Mouse (Mus musculus) layer of hippocampus, postnatal 36 days (tissue): ENCODE results near the gene Klhl9. TPM values are rescaled to one million over a fixed set of nuclear protein-coding genes. Genes with fewer than 3 reads are reported as not detected.
A peak's percentile ranks its signal among the peaks of the same experiment; 100 is the strongest.

Source experiments
- DNase-seq, 2 experiments: peaks; one replicate each; pipeline ENCODE4 v3.0.0; 2022
- total RNA-seq, 2 experiments: library from RNA; stranded (reverse); gene quantifications; 2 replicates each; pipeline ENCODE4 v1.2.3; 2021

Klhl9 gene
- total RNA-seq, 2 experiments from 2014 or later, result 105 to 112 TPM

- DNase-seq, result no peak
These were observed 7.2 kb downstream of the Klhl9 start for GRCm38 (mm10) chr4:88715059-88715458.

DNA sequence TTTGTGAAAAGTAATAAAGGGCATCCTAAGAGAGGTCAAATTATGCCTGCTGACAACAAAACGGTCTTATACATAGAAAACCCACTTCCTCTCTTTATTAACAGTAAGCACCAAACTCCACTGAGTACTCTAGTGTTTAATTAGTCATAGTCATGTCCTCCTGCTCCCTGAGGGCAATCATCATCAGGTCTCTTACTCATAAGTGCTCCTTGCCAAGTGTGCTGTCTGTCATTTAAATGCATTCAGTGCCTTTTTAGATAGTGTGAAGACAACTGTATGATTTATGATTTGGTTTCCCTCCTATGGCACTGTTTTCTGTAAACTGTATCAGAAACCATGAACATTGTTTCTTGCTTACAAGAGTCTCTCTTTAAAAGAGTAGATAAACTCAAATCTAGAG lies 8.0 kb downstream of the Klhl9 start:
- no peak for DNase-seq

- DNase-seq, result no peak
These were observed 15.0 kb downstream of the Klhl9 start for GRCm38 (mm10) chr4:88707128-88707826.

DNA sequence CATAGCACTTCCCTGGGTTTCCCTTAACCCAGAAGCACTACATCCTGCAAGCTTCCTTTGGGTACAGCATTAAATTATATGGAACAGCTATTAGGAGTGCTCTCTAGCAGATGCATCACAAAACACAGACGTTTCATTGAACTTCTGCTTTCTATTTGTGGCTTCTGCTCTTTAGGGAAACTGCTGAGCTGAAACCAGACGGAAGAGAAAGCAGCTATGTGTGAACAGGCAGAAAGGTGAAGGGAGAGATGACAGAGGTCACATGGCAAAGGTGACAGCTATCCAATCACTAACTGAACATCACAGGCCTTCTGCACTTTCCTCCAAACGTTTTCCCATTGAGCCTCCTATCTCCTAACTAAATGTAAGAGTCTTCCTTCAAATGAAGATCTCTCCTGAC lies 16.3 kb downstream of the Klhl9 start:
- no peak for DNase-seq

DNA sequence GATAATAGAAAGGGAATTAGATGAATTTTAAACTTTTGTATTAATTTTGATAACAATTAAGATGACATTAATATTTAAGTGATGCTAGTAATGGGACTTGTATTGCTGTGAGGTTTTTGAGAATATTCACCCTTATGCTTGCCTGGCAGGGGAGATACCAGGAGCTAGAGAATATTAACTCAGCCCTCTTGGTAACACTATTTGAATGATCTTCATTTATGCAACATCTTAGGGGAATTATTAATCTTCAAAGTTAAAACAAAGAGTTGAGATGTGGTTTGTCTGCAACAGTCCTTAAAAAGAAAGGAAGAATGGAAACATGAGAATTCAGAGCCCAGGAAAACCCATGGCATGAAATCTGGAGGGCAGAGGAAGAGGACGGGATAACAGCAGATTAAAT lies 23.0 kb downstream of the Klhl9 start:
- DNase-seq, result no peak

DNA sequence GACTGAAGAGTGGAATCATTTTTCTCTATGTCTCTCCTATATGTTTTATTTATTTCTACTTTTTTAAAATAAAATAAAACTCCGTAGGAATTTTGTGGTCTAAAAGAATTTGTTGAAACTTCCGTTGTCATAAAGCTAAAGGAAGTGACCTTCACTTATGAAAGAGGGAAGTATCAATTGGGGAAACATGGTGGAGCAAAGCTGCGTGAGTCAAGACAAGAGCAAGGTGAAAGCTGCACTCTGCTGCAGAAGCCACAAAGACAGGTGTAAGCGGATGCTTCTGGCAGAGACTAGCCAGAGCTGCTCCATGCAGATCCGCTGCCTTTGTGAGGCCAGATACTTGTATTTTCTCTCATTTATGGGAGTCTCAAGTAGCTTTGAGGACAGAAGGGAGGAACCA lies 23.5 kb downstream of the Klhl9 start:
- no peak for DNase-seq

GRCm38 (mm10) chr4:88697753-88698152 lies 24.5 kb downstream of the Klhl9 start:
- no peak for DNase-seq

DNA sequence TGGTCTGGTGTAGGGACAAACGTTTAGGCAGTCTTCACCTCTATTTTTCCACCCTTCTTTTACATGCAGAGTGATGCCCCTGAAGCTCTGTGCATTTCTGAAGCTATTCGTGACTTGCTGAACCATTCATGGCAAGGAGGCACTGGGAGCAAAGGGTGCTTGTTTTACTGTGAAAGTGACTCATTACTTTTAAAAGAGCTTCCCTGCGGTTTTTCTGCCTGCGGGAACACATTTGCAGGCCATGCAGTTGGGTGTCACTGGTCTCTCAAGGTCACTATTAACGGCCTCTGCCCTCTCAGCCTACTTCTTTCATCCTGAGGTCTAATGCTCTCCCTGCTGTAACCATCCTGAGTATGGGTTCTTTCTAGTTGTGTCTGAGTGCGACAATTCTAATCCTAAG lies 25.2 kb downstream of the Klhl9 start:
- no peak for DNase-seq

- DNase-seq, result peak; percentile 48 to 67
These were observed 25.9 kb downstream of the Klhl9 start for GRCm38 (mm10) chr4:88696237-88696884.

DNA sequence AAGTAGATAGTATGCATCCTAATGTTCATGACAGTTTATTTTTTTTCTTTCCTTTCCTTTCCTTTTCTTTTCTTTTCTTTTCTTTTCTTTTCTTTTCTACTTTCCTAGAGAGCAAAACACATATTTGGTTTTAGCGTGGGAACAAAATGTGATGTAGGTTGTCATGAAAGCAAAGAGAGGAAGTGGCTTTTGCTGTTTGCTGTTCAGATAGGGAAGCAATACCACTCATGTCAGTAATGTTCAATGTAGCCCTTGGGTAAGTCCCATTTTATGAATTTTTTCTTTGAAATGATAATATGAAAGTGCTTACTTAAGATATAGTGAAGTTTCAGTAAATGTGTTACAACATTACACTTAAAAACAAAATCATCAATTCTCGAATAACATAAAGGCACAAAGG lies 28.9 kb downstream of the Klhl9 start:
- DNase-seq, result no peak

DNA sequence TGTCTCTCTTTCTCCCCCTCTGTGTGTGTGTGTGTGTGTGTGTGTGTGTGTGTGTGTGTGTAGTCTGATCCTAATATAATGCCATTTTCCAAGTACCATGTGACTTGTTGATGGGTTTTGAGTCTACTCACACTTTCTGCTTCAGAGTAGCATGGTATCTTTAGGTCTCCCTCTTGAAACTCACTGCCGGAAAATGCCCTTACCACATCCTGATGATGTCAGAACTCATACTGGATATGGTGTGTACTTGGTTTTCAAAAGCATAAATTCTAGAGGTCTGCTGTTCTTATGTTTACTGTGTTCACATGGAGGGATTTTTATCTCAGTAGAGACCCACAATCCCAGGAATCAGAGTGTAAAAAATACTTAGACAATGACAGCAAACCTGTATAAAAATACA lies 29.7 kb downstream of the Klhl9 start:
- no peak for DNase-seq

- no peak for DNase-seq
These were observed 31.0 kb downstream of the Klhl9 start, which contains the start of gene Ifnab for GRCm38 (mm10) chr4:88691259-88691658. TSS of gene Ifnab (minus strand) at chr4:88691359.

- DNase-seq, result no peak
These were observed 38.5 kb downstream of the Klhl9 start, which contains the start of gene Ifna2 for GRCm38 (mm10) chr4:88683812-88684211. TSS of gene Ifna2 (minus strand) at chr4:88683912.

DNA sequence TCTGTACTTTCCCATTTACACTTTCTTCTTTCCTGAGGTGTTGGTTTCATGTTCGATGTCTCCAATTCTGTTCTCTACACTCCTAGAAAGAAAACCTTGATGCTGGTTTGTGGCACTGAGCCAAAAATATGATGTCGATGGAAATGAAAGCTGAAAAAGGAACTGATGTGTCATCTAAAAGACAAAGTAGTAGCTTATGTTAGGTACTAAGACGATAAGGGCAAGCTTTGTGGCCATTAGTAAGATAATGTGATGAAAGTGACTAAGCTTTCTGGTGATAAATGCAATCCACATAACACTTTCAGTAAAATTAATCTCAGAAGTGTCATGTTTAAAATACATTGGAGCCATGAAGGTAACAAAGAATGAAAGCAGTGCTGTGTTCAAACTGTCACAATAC lies 40.9 kb downstream of the Klhl9 start:
- DNase-seq, result no peak

GRCm38 (mm10) chr4:88680362-88680761 lies 41.9 kb downstream of the Klhl9 start:
- no peak for DNase-seq

DNA sequence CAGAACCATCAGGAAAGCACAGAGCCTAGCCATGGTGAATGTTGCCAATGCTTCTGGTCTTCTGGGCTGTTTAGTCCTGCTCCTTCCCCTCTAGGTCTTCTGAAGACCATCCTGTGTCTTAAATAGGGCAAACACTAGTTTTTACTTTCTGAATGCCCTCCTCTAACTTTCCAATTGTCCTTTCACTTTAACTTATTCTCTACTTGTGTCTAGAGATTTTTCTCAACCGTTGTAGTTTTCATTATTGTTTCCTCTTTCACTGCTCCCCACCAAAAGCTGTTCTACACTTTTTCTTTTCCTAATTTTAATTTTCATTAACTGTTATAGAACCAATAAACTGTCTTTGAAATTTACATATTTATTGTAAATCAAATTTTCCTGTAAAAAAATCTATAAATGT lies 45.4 kb downstream of the Klhl9 start, which contains the start of gene Ifna16:
Gene Ifna16 (minus strand): TSS at position 101 of the 400 bp plus-strand sequence.
- no peak for DNase-seq

Other genes with a start within 250 kb of the Klhl9 start
- not detected for gene Ifnb1, start 199.7 kb downstream of the Klhl9 start, total RNA-seq
- gene Ifna15, start 164.2 kb downstream of the Klhl9 start, total RNA-seq, result not detected
- gene Ifna14, start 150.7 kb downstream of the Klhl9 start, total RNA-seq, result not detected
- gene Ifna9, start 130.1 kb downstream of the Klhl9 start, total RNA-seq, result not detected
- gene Ifna12, start 119.1 kb downstream of the Klhl9 start, total RNA-seq, result not detected
- gene C87499, start 88.1 kb downstream of the Klhl9 start, total RNA-seq, result not detected
- not detected for gene Ifna13, start 78.0 kb downstream of the Klhl9 start, total RNA-seq
- not detected for gene Ifna16, start 45.5 kb downstream of the Klhl9 start, total RNA-seq
- not detected for gene Ifna2, start 38.6 kb downstream of the Klhl9 start, total RNA-seq
- not detected for gene Ifnab, start 31.1 kb downstream of the Klhl9 start, total RNA-seq
- gene Gm26566, start 660 bp downstream of the Klhl9 start, total RNA-seq, result 1 to 10 TPM in 1 of 2 experiments, under 1 TPM in 1; 0.90 to 1.5 TPM
- not detected for gene Gm13271, start 32.4 kb upstream of the Klhl9 start, total RNA-seq
- not detected for gene Gm13283, start 37.7 kb upstream of the Klhl9 start, total RNA-seq
- not detected for gene Gm13290, start 51.4 kb upstream of the Klhl9 start, total RNA-seq
- gene Gm13289, start 54.5 kb upstream of the Klhl9 start, total RNA-seq, result not detected
- gene Gm13272, start 57.4 kb upstream of the Klhl9 start, total RNA-seq, result not detected
- gene Ifnz, start 59.7 kb upstream of the Klhl9 start, total RNA-seq, result not detected
- gene Gm13276, start 63.2 kb upstream of the Klhl9 start, total RNA-seq, result not detected
- not detected for gene Gm13277, start 66.2 kb upstream of the Klhl9 start, total RNA-seq
- not detected for gene Gm13278, start 69.1 kb upstream of the Klhl9 start, total RNA-seq
- gene Gm13275, start 72.0 kb upstream of the Klhl9 start, total RNA-seq, result not detected
- gene Gm13279, start 74.9 kb upstream of the Klhl9 start, total RNA-seq, result not detected
- not detected for gene Gm13285, start 77.2 kb upstream of the Klhl9 start, total RNA-seq
- not detected for gene Gm13287, start 80.8 kb upstream of the Klhl9 start, total RNA-seq
- not detected for gene Gm13288, start 83.1 kb upstream of the Klhl9 start, total RNA-seq
- not detected for gene Ifna7, start 93.8 kb upstream of the Klhl9 start, total RNA-seq
- gene Ifna11, start 97.5 kb upstream of the Klhl9 start, total RNA-seq, result not detected
- gene Ifna6, start 105.0 kb upstream of the Klhl9 start, total RNA-seq, result not detected
- gene Ifna5, start 113.1 kb upstream of the Klhl9 start, total RNA-seq, result not detected
- not detected for gene Ifna4, start 119.4 kb upstream of the Klhl9 start, total RNA-seq
- not detected for gene Ifna1, start 127.6 kb upstream of the Klhl9 start, total RNA-seq
- gene Ifne, start 157.7 kb upstream of the Klhl9 start, total RNA-seq, result not detected